Mouse (Mus musculus) layer of hippocampus, adult 8-10 months (tissue): Measurements from ENCODE around the gene Olfr1229. TPM values are rescaled to one million over a fixed set of nuclear protein-coding genes. Genes with fewer than 3 reads are reported as not detected.

ENCODE experiments used
- DNase-seq, 2 experiments: peaks; one replicate each; pipeline ENCODE4 v3.0.0; 2022; ENCODE audit warnings: low spot score in 2 of 2
- total RNA-seq, 4 experiments: library from RNA; stranded (reverse); gene quantifications; 2 replicates each; pipeline ENCODE4 v1.2.4; 2022

The Olfr1229 gene
- total RNA-seq, result not detected

- DNase-seq, result no peak
Observed at GRCm38 (mm10) chr2:89287914-89288313, at the start of gene Olfr1229. TSS of gene Olfr1229 (minus strand) at chr2:89288014.

GRCm38 (mm10) chr2:89329575-89329974 lies 41.8 kb upstream of the Olfr1229 start, which contains the start of gene Olfr1232:
TSS of gene Olfr1232 (minus strand) at chr2:89329675.
- DNase-seq, result no peak

GRCm38 (mm10) chr2:89306974-89307373 lies 19.2 kb upstream of the Olfr1229 start, which contains the start of gene Olfr1231:
TSS of gene Olfr1231 (minus strand) at chr2:89307074.
- no peak for DNase-seq

GRCm38 (mm10) chr2:89297168-89297567 lies 9.4 kb upstream of the Olfr1229 start, which contains the start of gene Olfr1230:
TSS of gene Olfr1230 (minus strand) at chr2:89297268.
- DNase-seq, result no peak

GRCm38 (mm10) chr2:89253962-89254361 lies 33.9 kb downstream of the Olfr1229 start, which contains the start of gene Olfr1228:
TSS of gene Olfr1228 (minus strand) at chr2:89254062.
- DNase-seq, result no peak

Other genes starting within 250 kb of the Olfr1229 start
- gene Olfr1218, start 226.8 kb downstream of the Olfr1229 start, total RNA-seq, result not detected
- not detected for gene Olfr1219, start 204.5 kb downstream of the Olfr1229 start, total RNA-seq
- gene Olfr1220, start 181.2 kb downstream of the Olfr1229 start, total RNA-seq, result not detected
- gene Olfr1221, start 170.7 kb downstream of the Olfr1229 start, total RNA-seq, result not detected
- gene Olfr1222, start 155.0 kb downstream of the Olfr1229 start, total RNA-seq, result not detected
- not detected for gene Olfr1223, start 136.5 kb downstream of the Olfr1229 start, total RNA-seq
- gene Olfr1224-ps1, start 123.9 kb downstream of the Olfr1229 start, total RNA-seq, result not detected
- gene Olfr1225, start 113.3 kb downstream of the Olfr1229 start, total RNA-seq, result not detected
- gene Olfr1226, start 88.0 kb downstream of the Olfr1229 start, total RNA-seq, result not detected
- not detected for gene Olfr1228, start 34.0 kb downstream of the Olfr1229 start, total RNA-seq
- not detected for gene Olfr1230, start 9.3 kb upstream of the Olfr1229 start, total RNA-seq
- gene Olfr1231, start 19.1 kb upstream of the Olfr1229 start, total RNA-seq, result not detected
- gene Olfr1232, start 41.7 kb upstream of the Olfr1229 start, total RNA-seq, result not detected
- gene Olfr1233, start 54.4 kb upstream of the Olfr1229 start, total RNA-seq, result not detected
- gene Olfr1234, start 76.9 kb upstream of the Olfr1229 start, total RNA-seq, result not detected
- not detected for gene Olfr1238, start 121.7 kb upstream of the Olfr1229 start, total RNA-seq
- not detected for gene Olfr1239, start 132.4 kb upstream of the Olfr1229 start, total RNA-seq
- gene Olfr1240, start 155.0 kb upstream of the Olfr1229 start, total RNA-seq, result not detected
- gene Olfr1241, start 199.1 kb upstream of the Olfr1229 start, total RNA-seq, result not detected
- not detected for gene Olfr1242, start 210.3 kb upstream of the Olfr1229 start, total RNA-seq
- not detected for gene Olfr1243, start 243.5 kb upstream of the Olfr1229 start, total RNA-seq